Mouse (Mus musculus): ENCODE measurements around the gene Cks1b. TPM values are rescaled to one million over a fixed set of nuclear protein-coding genes. Genes with fewer than 3 reads are reported as not detected.

Gene Cks1b
- polyA plus RNA-seq, 1 experiment: 7.3 TPM

DNA sequence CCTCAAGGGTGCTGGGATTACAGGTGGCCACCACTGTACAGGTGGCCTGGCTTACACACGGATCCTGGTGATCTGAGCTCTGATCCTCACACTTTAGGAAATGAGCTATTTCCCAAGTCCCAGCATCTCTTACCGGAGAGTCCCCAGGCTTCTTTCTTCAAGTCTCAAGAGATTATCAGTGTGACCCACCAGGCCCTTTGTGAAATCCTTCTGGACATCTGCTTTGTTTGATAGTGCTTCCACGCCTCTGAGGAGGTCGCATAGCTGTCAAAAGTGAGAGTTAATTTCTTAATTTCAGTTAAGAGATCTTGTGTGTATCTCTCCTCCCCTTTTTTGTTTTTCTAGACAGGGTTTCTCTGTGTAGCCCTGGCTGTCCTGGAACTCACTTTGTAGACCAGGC is 7.7 kb upstream of the Cks1b start:
- no peak for TF ChIP-seq CTCF (conservative IDR thresholded peaks at IDR 0.05; ENCODE audit: insufficient read depth, insufficient read length, low read depth, low read length)
- no peak for TF ChIP-seq POLR2A (IDR thresholded peaks at IDR 0.05; ENCODE audit: low read depth, low read length)
- H3K27ac ChIP-seq (ENCODE audit: insufficient read depth, low read depth, low read length): no peak overlapping the region
- peaks cover 6% of the 10 kb centered on the region; the same call in 1 of the 2 replicates for H3K4me1 ChIP-seq (ENCODE audit: control insufficient read depth, insufficient read depth, low read length)
- no peaks in the 10 kb centered on the region for H3K36me3 ChIP-seq (ENCODE audit: control insufficient read depth, insufficient read depth, low read length)
- no peak overlapping the region for H3K4me3 ChIP-seq (ENCODE audit: insufficient read depth, low read depth, low read length)
- WGBS: 94% methylated on average over 4 of the region's 4 CpGs
- no peaks in the 10 kb centered on the region for H3K27me3 ChIP-seq (replicated peaks; ENCODE audit: control insufficient read depth, insufficient read depth, low read length)
- no peak for DNase-seq

DNA sequence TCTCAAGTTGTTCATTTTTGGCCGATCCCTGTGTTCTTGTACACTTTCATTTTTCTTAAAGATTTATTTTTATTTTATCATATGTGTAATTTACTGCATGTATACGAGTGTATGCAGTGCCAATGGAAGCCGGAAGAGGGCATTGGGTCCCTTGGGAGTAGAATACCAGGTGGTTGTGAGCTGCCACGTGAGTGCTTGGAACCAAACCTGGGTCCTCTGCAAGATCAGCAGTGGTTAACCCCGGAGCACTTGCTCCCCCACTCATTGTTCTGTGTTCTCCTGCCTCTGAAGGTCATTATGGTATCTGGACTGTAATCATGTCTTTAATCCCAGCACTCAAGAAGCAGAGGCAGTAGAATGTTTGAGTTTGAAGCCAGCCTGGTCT is 7.0 kb upstream of the Cks1b start:
- Histone ChIP-seq H3K27me3 (replicated peaks; ENCODE audit: control insufficient read depth, insufficient read depth, low read length) (no peaks in the 10 kb centered on the region), H3K27ac (ENCODE audit: insufficient read depth, low read depth, low read length) (no peak overlapping the region), H3K4me3 (ENCODE audit: insufficient read depth, low read depth, low read length) (no peak overlapping the region), H3K36me3 (ENCODE audit: control insufficient read depth, insufficient read depth, low read length) (no peaks in the 10 kb centered on the region), H3K4me1 (ENCODE audit: control insufficient read depth, insufficient read depth, low read length) (peaks cover 6% of the 10 kb centered on the region; the same call in 1 of the 2 replicates)
- WGBS: 64% methylated on average over 5 of the region's 5 CpGs
- no peak for DNase-seq
- TF ChIP-seq CTCF (conservative IDR thresholded peaks at IDR 0.05; ENCODE audit: insufficient read depth, insufficient read length, low read depth, low read length): no peak
- TF ChIP-seq POLR2A (IDR thresholded peaks at IDR 0.05; ENCODE audit: low read depth, low read length): no peak

DNA sequence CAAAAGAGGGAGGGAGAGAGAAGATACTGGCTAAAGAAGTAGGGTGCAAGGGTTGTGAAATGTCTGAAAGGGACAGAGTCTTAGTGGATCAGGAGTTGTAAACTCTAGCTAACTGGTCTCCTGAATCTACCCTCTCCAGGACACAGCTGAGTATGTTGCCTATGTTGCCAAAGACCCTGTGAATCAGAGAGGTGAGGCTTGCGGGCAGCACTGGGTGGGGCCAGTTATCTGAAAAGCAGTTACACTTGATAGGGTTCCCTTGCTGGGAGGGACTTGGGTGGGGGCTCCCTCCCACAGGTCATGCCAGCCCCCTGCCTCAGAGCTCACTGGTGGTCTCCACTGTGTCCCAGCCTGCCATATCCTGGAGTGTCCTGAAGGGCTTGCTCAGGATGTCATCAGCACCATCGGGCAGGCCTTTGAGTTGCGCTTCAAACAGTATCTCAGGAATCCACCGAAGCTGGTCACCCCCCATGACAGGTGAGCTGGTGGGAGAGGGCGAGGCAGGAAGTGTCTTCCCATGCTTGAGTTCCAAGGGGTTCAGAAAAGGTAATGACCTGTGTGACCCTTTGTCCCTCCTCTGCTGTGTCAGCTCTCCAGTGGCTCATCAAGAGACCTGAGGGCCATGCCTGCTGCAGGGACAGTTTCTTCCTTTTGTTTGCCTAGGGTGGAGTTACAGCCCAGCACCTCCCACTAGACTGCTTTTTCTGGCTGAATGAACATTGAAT is 6.4 kb upstream of the Cks1b start:
- DNase-seq: no peak

DNA sequence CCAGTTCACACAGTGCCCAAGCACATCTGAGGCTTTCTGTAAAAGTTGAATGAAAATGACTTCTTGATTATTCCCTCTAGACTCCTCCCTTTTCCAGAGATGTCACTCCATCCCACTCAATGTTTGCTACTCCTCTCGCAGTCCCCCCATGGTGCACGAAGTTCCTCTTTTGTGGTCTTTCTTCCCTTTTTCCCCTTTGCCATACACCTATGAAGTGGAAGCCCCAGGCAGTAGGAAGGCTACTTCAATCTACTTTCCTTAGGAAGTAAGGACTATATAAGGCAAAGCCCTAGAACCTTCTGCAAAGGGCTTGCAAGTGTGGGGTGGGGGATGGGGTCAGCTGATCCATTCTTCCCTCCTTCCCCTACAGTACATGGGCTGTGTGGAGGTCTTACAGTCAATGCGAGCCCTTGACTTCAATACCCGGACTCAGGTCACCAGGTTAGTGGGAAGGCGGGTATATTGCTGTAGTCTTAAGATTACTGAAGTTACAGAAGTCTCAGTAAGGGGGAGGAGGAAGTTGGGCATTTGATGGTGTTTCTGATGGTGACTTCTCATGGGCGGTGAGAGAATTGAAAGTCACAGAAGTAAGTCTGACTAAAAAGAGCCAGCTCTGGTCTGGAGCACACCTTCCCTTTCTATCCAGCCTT is 4.5 kb upstream of the Cks1b start:
- no peak overlapping the region for H3K27ac ChIP-seq (ENCODE audit: insufficient read depth, low read depth, low read length)
- 71% methylated on average over 6 of the region's 6 CpGs for WGBS

More for the DNA sequence above, 6.4 kb upstream of the Cks1b start:
- Histone ChIP-seq H3K4me3 (ENCODE audit: insufficient read depth, low read depth, low read length) (no peak overlapping the region), H3K36me3 (ENCODE audit: control insufficient read depth, insufficient read depth, low read length) (no peaks in the 10 kb centered on the region), H3K27me3 (replicated peaks; ENCODE audit: control insufficient read depth, insufficient read depth, low read length) (no peaks in the 10 kb centered on the region), H3K4me1 (ENCODE audit: control insufficient read depth, insufficient read depth, low read length) (peaks cover 6% of the 10 kb centered on the region; the same call in 1 of the 2 replicates), H3K27ac (ENCODE audit: insufficient read depth, low read depth, low read length) (no peak overlapping the region)
- no peak for TF ChIP-seq CTCF (conservative IDR thresholded peaks at IDR 0.05; ENCODE audit: insufficient read depth, insufficient read length, low read depth, low read length)
- no peak for TF ChIP-seq POLR2A (IDR thresholded peaks at IDR 0.05; ENCODE audit: low read depth, low read length)
- WGBS: 67% methylated on average over 5 of the region's 5 CpGs

DNA sequence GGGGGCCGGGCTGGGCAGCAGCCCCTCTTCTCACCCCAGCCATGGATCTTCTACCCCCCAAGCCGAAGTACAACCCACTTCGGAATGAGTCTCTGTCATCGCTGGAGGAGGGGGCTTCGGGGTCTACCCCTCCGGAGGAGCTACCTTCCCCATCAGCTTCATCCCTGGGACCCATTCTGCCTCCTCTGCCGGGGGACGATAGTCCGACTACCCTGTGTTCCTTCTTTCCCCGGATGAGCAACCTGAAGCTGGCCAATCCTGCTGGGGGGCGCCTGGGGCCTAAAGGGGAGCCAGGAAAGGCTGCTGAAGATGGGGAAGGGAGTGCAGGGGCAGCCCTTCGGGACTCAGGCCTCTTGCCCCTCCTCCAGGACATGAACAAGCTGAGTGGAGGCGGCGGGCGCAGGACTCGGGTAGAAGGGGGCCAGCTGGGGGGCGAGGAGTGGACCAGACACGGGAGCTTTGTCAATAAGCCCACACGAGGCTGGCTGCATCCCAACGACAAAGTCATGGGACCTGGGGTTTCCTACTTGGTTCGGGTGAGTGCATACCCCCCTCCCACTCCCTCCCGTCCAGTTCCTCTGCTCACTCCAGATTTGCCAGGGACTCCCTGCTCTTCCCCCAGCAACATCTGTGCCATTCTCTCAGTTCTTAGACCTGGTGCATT is 3.8 kb upstream of the Cks1b start:
- peak; percentile 20 for DNase-seq
- Histone ChIP-seq H3K4me3 (ENCODE audit: insufficient read depth, low read depth, low read length) (peak overlapping the region; percentile 43), H3K36me3 (ENCODE audit: control insufficient read depth, insufficient read depth, low read length) (no peaks in the 10 kb centered on the region), H3K4me1 (ENCODE audit: control insufficient read depth, insufficient read depth, low read length) (peaks cover 6% of the 10 kb centered on the region; the same call in 1 of the 2 replicates), H3K27me3 (replicated peaks; ENCODE audit: control insufficient read depth, insufficient read depth, low read length) (no peaks in the 10 kb centered on the region), H3K27ac (ENCODE audit: insufficient read depth, low read depth, low read length) (no peak overlapping the region)
- no peak for TF ChIP-seq CTCF (conservative IDR thresholded peaks at IDR 0.05; ENCODE audit: insufficient read depth, insufficient read length, low read depth, low read length)
- no peak for TF ChIP-seq POLR2A (IDR thresholded peaks at IDR 0.05; ENCODE audit: low read depth, low read length)
- 34% methylated on average over 22 of the region's 22 CpGs for WGBS

More for the DNA sequence above, 4.5 kb upstream of the Cks1b start:
- DNase-seq: no peak
- no peak overlapping the region for H3K4me3 ChIP-seq (ENCODE audit: insufficient read depth, low read depth, low read length)
- no peaks in the 10 kb centered on the region for H3K27me3 ChIP-seq (replicated peaks; ENCODE audit: control insufficient read depth, insufficient read depth, low read length)
- peaks cover 6% of the 10 kb centered on the region; the same call in 1 of the 2 replicates for H3K4me1 ChIP-seq (ENCODE audit: control insufficient read depth, insufficient read depth, low read length)
- TF ChIP-seq CTCF (conservative IDR thresholded peaks at IDR 0.05; ENCODE audit: insufficient read depth, insufficient read length, low read depth, low read length): no peak
- no peak for TF ChIP-seq POLR2A (IDR thresholded peaks at IDR 0.05; ENCODE audit: low read depth, low read length)
- no peaks in the 10 kb centered on the region for H3K36me3 ChIP-seq (ENCODE audit: control insufficient read depth, insufficient read depth, low read length)

GRCm38 (mm10) chr3:89421002-89421774 is 3.0 kb upstream of the Cks1b start:
- H3K36me3 ChIP-seq (ENCODE audit: control insufficient read depth, insufficient read depth, low read length): no peaks in the 10 kb centered on the region
- no peaks in the 10 kb centered on the region for H3K27me3 ChIP-seq (replicated peaks; ENCODE audit: control insufficient read depth, insufficient read depth, low read length)
- H3K4me1 ChIP-seq (ENCODE audit: control insufficient read depth, insufficient read depth, low read length): peaks cover 6% of the 10 kb centered on the region; the same call in 1 of the 2 replicates
- peak overlapping the region; percentile 74 for H3K27ac ChIP-seq (ENCODE audit: insufficient read depth, low read depth, low read length)
- peak overlapping the region; percentile 43 for H3K4me3 ChIP-seq (ENCODE audit: insufficient read depth, low read depth, low read length)
- TF ChIP-seq CTCF (conservative IDR thresholded peaks at IDR 0.05; ENCODE audit: insufficient read depth, insufficient read length, low read depth, low read length): no peak
- no peak for TF ChIP-seq POLR2A (IDR thresholded peaks at IDR 0.05; ENCODE audit: low read depth, low read length)
- 15% methylated on average over 11 of the region's 11 CpGs for WGBS
- DNase-seq: peak; percentile 87

All from kidney, adult 2 months (tissue).